Mouse (Mus musculus) hindbrain, embryonic 16.5 days (tissue): ENCODE measurements around the gene Terb2. TPM values are rescaled to one million over a fixed set of nuclear protein-coding genes. Genes with fewer than 3 reads are reported as not detected.
A peak's percentile ranks its signal among the peaks of the same experiment; 100 is the strongest.

ENCODE experiments used
- ATAC-seq: fragments of 200-750 bp; cut with Nextera tagmentation; 2 replicates; pipeline ENCODE4 v1.8.0; 2017; ENCODE audit warnings: moderate TSS enrichment, moderate library complexity
- H3K27ac ChIP-seq: fragments of 300-500 bp; sonication (generic); 2 replicates; pipeline ENCODE4 v1.5.1; 2014; ENCODE audit warnings: low read depth, mild to moderate bottlenecking, control low read depth, low read length, moderate library complexity
- H3K27me3 ChIP-seq: fragments of 300-500 bp; sonication (generic); replicated peaks from 2 replicates; pipeline ENCODE4 v1.6.1; 2014; ENCODE audit warnings: low read length; ENCODE audit not compliant: control insufficient read depth, insufficient read depth
- H3K36me3 ChIP-seq: fragments of 300-500 bp; sonication (generic); 2 replicates; pipeline ENCODE4 v1.6.1; 2014; ENCODE audit warnings: mild to moderate bottlenecking, low read length, moderate library complexity, mixed read lengths; ENCODE audit not compliant: control insufficient read depth, insufficient read depth
- H3K4me1 ChIP-seq: fragments of 300-500 bp; sonication (generic); 2 replicates; pipeline ENCODE4 v1.6.1; 2014; ENCODE audit warnings: low read depth, low read length; ENCODE audit not compliant: control insufficient read depth, insufficient read depth
- H3K4me2 ChIP-seq: fragments of 300-500 bp; sonication (generic); 2 replicates; pipeline ENCODE4 v1.6.1; 2014; ENCODE audit warnings: mild to moderate bottlenecking, low read length, control low read depth, moderate library complexity
- H3K4me3 ChIP-seq: fragments of 300-500 bp; sonication (generic); 2 replicates; pipeline ENCODE4 v1.5.1; 2014; ENCODE audit warnings: mild to moderate bottlenecking, low read length, control low read depth, moderate library complexity
- H3K9ac ChIP-seq: fragments of 300-500 bp; sonication (generic); 2 replicates; pipeline ENCODE4 v1.6.1; 2014; ENCODE audit warnings: low read depth, mild to moderate bottlenecking, control low read depth, low read length, moderate library complexity
- H3K9me3 ChIP-seq: fragments of 300-500 bp; sonication (generic); 2 replicates; pipeline ENCODE4 v1.6.1; 2014; ENCODE audit warnings: mild to moderate bottlenecking, low read length, moderate library complexity; ENCODE audit not compliant: control insufficient read depth
- WGBS: fragments of 180-500 bp; shearing (Covaris S2); extraction: QIAGEN DNeasy Blood & Tissue Kit; methylation state at CpG from one replicate; pipeline ENCODE4 v1.1.7; 2014; 5-methylcytosine and 5-hydroxymethylcytosine counted together
- polyA plus RNA-seq: library from polyadenylated mRNA; unstranded; fragments of >200 nt; fragmentation: Nextera tagmentation; extraction: Ambion mirVana; gene quantifications from 2 replicates; pipeline ENCODE4 v1.2.1, GENCODE M21; 2015

Gene Terb2
- not detected in 2 replicates for polyA plus RNA-seq

GRCm38 (mm10) chr2:122186106-122186505, at the start of gene Terb2, which contains the start of gene Patl2:
TSS of gene Terb2 (plus strand) at chr2:122186272.
TSS of gene Patl2 (minus strand) at chr2:122186189.
- Histone ChIP-seq H3K4me1 (no peaks in the 10 kb centered on the region), H3K9ac (no peak within 1 kb of the TSS), H3K4me3 (no peak within 1 kb of the TSS), H3K27ac (no peak within 1 kb of the TSS), H3K27me3 (no peaks in the 10 kb centered on the region), H3K36me3 (no peaks in the 10 kb centered on the region), H3K9me3 (no peaks in the 10 kb centered on the region), H3K4me2 (no peak within 1 kb of the TSS)
- ATAC-seq = no peak
- WGBS = 83% methylated on average over 17 of the region's 17 CpGs

GRCm38 (mm10) chr2:122137839-122138465, 48.1 kb upstream of the Terb2 start:
- H3K27me3 ChIP-seq = no peaks in the 10 kb centered on the region
- H3K4me1 ChIP-seq = no peaks in the 10 kb centered on the region
- no peaks in the 10 kb centered on the region for H3K36me3 ChIP-seq
- WGBS = 62% methylated on average over 5 of the region's 5 CpGs
- H3K4me2 ChIP-seq = no peak overlapping the region
- H3K4me3 ChIP-seq = no peak overlapping the region
- no peak overlapping the region for H3K27ac ChIP-seq
- no peak for ATAC-seq
- H3K9ac ChIP-seq = no peak overlapping the region
- H3K9me3 ChIP-seq = peaks cover 2% of the 10 kb centered on the region; the same call in 1 of the 2 replicates

GRCm38 (mm10) chr2:122140815-122141214, 45.3 kb upstream of the Terb2 start:
- 87% methylated on average over 2 of the region's 2 CpGs for WGBS
- Histone ChIP-seq H3K27ac (no peak overlapping the region), H3K4me3 (no peak overlapping the region), H3K4me2 (no peak overlapping the region), H3K4me1 (no peaks in the 10 kb centered on the region), H3K9me3 (peaks cover 2% of the 10 kb centered on the region; the same call in 1 of the 2 replicates), H3K36me3 (no peaks in the 10 kb centered on the region), H3K27me3 (no peaks in the 10 kb centered on the region), H3K9ac (no peak overlapping the region)
- no peak for ATAC-seq

- Histone ChIP-seq H3K9me3 (peaks cover 2% of the 10 kb centered on the region; the same call in 1 of the 2 replicates), H3K36me3 (no peaks in the 10 kb centered on the region), H3K4me1 (no peaks in the 10 kb centered on the region), H3K27me3 (no peaks in the 10 kb centered on the region), H3K9ac (no peak overlapping the region), H3K4me3 (no peak overlapping the region), H3K27ac (no peak overlapping the region), H3K4me2 (no peak overlapping the region)
- no peak for ATAC-seq
- 70% methylated on average over 5 of the region's 5 CpGs for WGBS
Observed at GRCm38 (mm10) chr2:122141332-122141967, 44.6 kb upstream of the Terb2 start.

- Histone ChIP-seq H3K9ac (no peak overlapping the region), H3K27ac (no peak overlapping the region), H3K27me3 (no peaks in the 10 kb centered on the region), H3K4me2 (no peak overlapping the region), H3K36me3 (no peaks in the 10 kb centered on the region), H3K4me1 (peaks cover 4% of the 10 kb centered on the region), H3K9me3 (no peaks in the 10 kb centered on the region), H3K4me3 (no peak overlapping the region)
- ATAC-seq = no peak
- WGBS = 93% methylated on average over 3 of the region's 3 CpGs
Observed at GRCm38 (mm10) chr2:122143111-122143510, 43.0 kb upstream of the Terb2 start.

- no peak for ATAC-seq
- H3K27me3 ChIP-seq = no peaks in the 10 kb centered on the region
- no peak overlapping the region for H3K9ac ChIP-seq
- no peak overlapping the region for H3K27ac ChIP-seq
- H3K4me3 ChIP-seq = no peak overlapping the region
- no peaks in the 10 kb centered on the region for H3K36me3 ChIP-seq
- WGBS = 76% methylated on average over 4 of the region's 4 CpGs
- H3K9me3 ChIP-seq = no peaks in the 10 kb centered on the region
- H3K4me2 ChIP-seq = no peak overlapping the region
- peaks cover 4% of the 10 kb centered on the region for H3K4me1 ChIP-seq
Observed at GRCm38 (mm10) chr2:122145756-122146155, 40.3 kb upstream of the Terb2 start.

GRCm38 (mm10) chr2:122146687-122147086, 39.4 kb upstream of the Terb2 start:
- Histone ChIP-seq H3K9me3 (no peaks in the 10 kb centered on the region), H3K36me3 (no peaks in the 10 kb centered on the region)

GRCm38 (mm10) chr2:122147508-122148241, 38.4 kb upstream of the Terb2 start, which contains the start of gene B2m:
TSS of gene B2m (plus strand) at chr2:122147686.
- peak within 1 kb of the TSS; percentile 92 for H3K4me2 ChIP-seq
- H3K4me1 ChIP-seq = peaks cover 4% of the 10 kb centered on the region
- peak within 1 kb of the TSS; percentile 57 for H3K27ac ChIP-seq
- WGBS = under 1% methylated on average over 40 of the region's 40 CpGs
- no peaks in the 10 kb centered on the region for H3K36me3 ChIP-seq
- peak within 1 kb of the TSS; percentile 79 for H3K9ac ChIP-seq
- H3K9me3 ChIP-seq = no peaks in the 10 kb centered on the region
- H3K4me3 ChIP-seq = peak within 1 kb of the TSS; percentile 78
- no peaks in the 10 kb centered on the region for H3K27me3 ChIP-seq
- ATAC-seq = peak; percentile 99

More at GRCm38 (mm10) chr2:122146687-122147086, 39.4 kb upstream of the Terb2 start:
- Histone ChIP-seq H3K4me2 (no peak overlapping the region), H3K4me3 (no peak overlapping the region), H3K27ac (no peak overlapping the region), H3K4me1 (peaks cover 4% of the 10 kb centered on the region), H3K27me3 (no peaks in the 10 kb centered on the region), H3K9ac (no peak overlapping the region)
- 67% methylated on average over 6 of the region's 6 CpGs for WGBS
- ATAC-seq = no peak
